Mouse (Mus musculus) liver, adult 2 months (tissue): ENCODE results near the gene Stxbp5l. TPM values are rescaled to one million over a fixed set of nuclear protein-coding genes. Genes with fewer than 3 reads are reported as not detected.
"Not testable (repeated sequence)": the region's sequence is repeated elsewhere in the genome, so short reads cannot be mapped to it uniquely, and the experiment has no call there.

ENCODE experiments used
- DNase-seq: peaks from one replicate; pipeline ENCODE4 v3.0.0-alpha.2; 2011; ENCODE audit warnings: low read depth, low spot score; ENCODE audit errors: extremely low read depth
- H3K27ac ChIP-seq: fragments of 200-500 bp; replicated peaks from 2 replicates; pipeline ENCODE4 v1.5.1; 2012; ENCODE audit warnings: low read depth, mild to moderate bottlenecking, control low read depth, inconsistent platforms, low read length; ENCODE audit not compliant: insufficient read depth
- H3K27me3 ChIP-seq: fragments of 200-500 bp; 2 replicates; pipeline ENCODE4 v1.6.1; 2012; ENCODE audit warnings: mild to moderate bottlenecking, moderate library complexity, low read length, inconsistent platforms; ENCODE audit not compliant: control insufficient read depth, insufficient read depth
- H3K36me3 ChIP-seq: fragments of 200-500 bp; 2 replicates; pipeline ENCODE4 v1.6.1; 2012; ENCODE audit warnings: low read length, inconsistent platforms; ENCODE audit not compliant: control insufficient read depth, insufficient read depth
- H3K4me1 ChIP-seq: fragments of 200-500 bp; 2 replicates; pipeline ENCODE4 v1.6.1; 2011; ENCODE audit warnings: low read length; ENCODE audit not compliant: control insufficient read depth, insufficient read depth
- H3K4me3 ChIP-seq: fragments of 200-500 bp; 2 replicates; pipeline ENCODE4 v1.5.1; 2011; ENCODE audit warnings: low read depth, mild to moderate bottlenecking, control low read depth, low read length, moderate library complexity; ENCODE audit not compliant: insufficient read depth
- H3K79me2 ChIP-seq: fragments of 200-500 bp; 2 replicates; pipeline ENCODE4 v1.6.1; 2012; ENCODE audit warnings: inconsistent platforms, mild to moderate bottlenecking, low read length, moderate library complexity; ENCODE audit not compliant: control insufficient read depth, insufficient read depth
- H3K9ac ChIP-seq: fragments of 200-500 bp; 2 replicates; pipeline ENCODE4 v1.6.1; 2012; ENCODE audit warnings: low read depth, mild to moderate bottlenecking, control low read depth, inconsistent platforms, low read length
- CTCF ChIP-seq: fragments of 200-500 bp; IDR thresholded peaks from 2 replicates; pipeline ENCODE4 v1.5.1; 2011; ENCODE audit warnings: low read depth, low read length, control low read depth
- POLR2A ChIP-seq: fragments of 200-500 bp; IDR thresholded peaks from 2 replicates; pipeline ENCODE4 v1.6.1; 2011; ENCODE audit warnings: low read length, control low read depth; ENCODE audit not compliant: insufficient read depth; ENCODE audit errors: extremely low read depth
- WGBS: fragments of 180-500 bp; shearing (Covaris S2); methylation state at CpG from one replicate; pipeline ENCODE4 v1.1.7; 2018; 5-methylcytosine and 5-hydroxymethylcytosine counted together
- polyA plus RNA-seq: library from polyadenylated mRNA; depleted of rRNA; stranded (reverse); fragments of >200 nt; gene quantifications from 2 replicates; pipeline ENCODE4 v1.2.3, GENCODE M21; 2012
- total RNA-seq: library from RNA; depleted of rRNA; stranded (reverse); fragments of >200 nt; gene quantifications from 2 replicates; pipeline ENCODE4 v1.2.3, GENCODE M21; 2014

Stxbp5l gene
- total and polyA plus RNA-seq, 2 experiments = 0.46 TPM; not detected in 1

GRCm38 (mm10) chr16:37273681-37274080 lies 111.1 kb downstream of the Stxbp5l start:
- no peaks in the 10 kb centered on the region for H3K79me2 ChIP-seq
- no peak overlapping the region for H3K9ac ChIP-seq
- DNase-seq = no peak
- TF ChIP-seq CTCF (no peak), POLR2A (no peak)
- H3K36me3 ChIP-seq = no peaks in the 10 kb centered on the region
- no peak overlapping the region for H3K4me3 ChIP-seq
- no peaks in the 10 kb centered on the region for H3K4me1 ChIP-seq
- no peaks in the 10 kb centered on the region; the same call in 1 of the 2 replicates for H3K27me3 ChIP-seq
- no peak overlapping the region for H3K27ac ChIP-seq

GRCm38 (mm10) chr16:37261678-37262077 lies 123.1 kb downstream of the Stxbp5l start:
- H3K27me3 ChIP-seq = no peaks in the 10 kb centered on the region
- TF ChIP-seq POLR2A (no peak), CTCF (no peak)
- 59% methylated on average over 3 of the region's 3 CpGs for WGBS

DNA sequence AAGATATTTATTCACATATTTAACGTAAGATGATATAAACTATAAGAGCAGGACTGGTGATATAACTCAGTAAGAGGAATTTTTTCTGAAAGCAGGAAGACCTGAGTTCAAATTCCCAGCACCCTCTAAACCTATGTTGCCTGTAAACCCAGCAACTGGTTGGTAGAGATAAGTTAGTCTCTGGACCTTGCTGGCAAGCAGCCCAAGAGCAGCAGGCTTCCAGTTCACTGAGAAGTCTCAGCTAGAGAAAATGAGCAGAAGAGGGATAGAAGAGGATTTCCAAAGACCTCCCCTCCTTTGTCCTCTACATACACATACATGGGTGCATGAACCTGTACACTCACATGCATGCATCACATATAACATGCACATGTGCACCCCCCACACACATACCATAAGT lies 165.6 kb downstream of the Stxbp5l start:
- TF ChIP-seq CTCF (no peak), POLR2A (no peak)
- H3K36me3 ChIP-seq = no peaks in the 10 kb centered on the region
- no peaks in the 10 kb centered on the region for H3K4me1 ChIP-seq
- H3K27me3 ChIP-seq = no peaks in the 10 kb centered on the region
- no peak overlapping the region for H3K4me3 ChIP-seq
- H3K27ac ChIP-seq = no peak overlapping the region
- no peak for DNase-seq
- no peaks in the 10 kb centered on the region for H3K79me2 ChIP-seq
- WGBS = 90% methylated on average over 1 of the region's 1 CpGs
- H3K9ac ChIP-seq = no peak overlapping the region

More at GRCm38 (mm10) chr16:37261678-37262077, 123.1 kb downstream of the Stxbp5l start:
- H3K27ac ChIP-seq = no peak overlapping the region
- H3K4me1 ChIP-seq = no peaks in the 10 kb centered on the region
- no peak overlapping the region for H3K4me3 ChIP-seq
- DNase-seq = no peak
- H3K36me3 ChIP-seq = no peaks in the 10 kb centered on the region
- H3K9ac ChIP-seq = no peak overlapping the region
- H3K79me2 ChIP-seq = no peaks in the 10 kb centered on the region

DNA sequence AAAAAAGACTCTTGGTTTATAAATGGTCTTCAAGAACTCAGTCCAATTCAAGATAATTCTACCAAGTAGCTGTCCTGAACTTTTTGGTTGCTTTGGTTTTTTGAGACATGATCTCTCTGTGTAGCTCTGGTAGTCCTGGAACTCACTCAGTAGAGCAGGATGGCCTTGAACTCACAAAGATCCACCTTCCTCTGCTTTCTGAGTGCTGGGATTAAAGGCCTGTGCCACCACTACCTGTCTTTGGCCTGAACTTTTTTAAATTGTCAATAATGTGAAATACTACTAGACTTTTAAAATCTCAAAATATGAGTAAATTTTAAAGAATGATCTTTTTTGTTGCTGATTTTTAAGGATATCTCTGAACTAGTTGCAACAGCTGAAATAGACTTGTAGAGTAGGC lies 176.0 kb downstream of the Stxbp5l start:
- TF ChIP-seq POLR2A = no peak
- TF ChIP-seq CTCF = no peak

GRCm38 (mm10) chr16:37194152-37194551 lies 190.6 kb downstream of the Stxbp5l start:
- H3K27me3 ChIP-seq = no peaks in the 10 kb centered on the region
- no peak for DNase-seq
- H3K79me2 ChIP-seq = no peaks in the 10 kb centered on the region
- H3K36me3 ChIP-seq = no peaks in the 10 kb centered on the region
- no peak overlapping the region for H3K9ac ChIP-seq
- no peak for TF ChIP-seq POLR2A
- no peak for TF ChIP-seq CTCF
- H3K4me1 ChIP-seq = no peaks in the 10 kb centered on the region
- no peak overlapping the region for H3K4me3 ChIP-seq
- H3K27ac ChIP-seq = no peak overlapping the region

More for the DNA sequence above, 176.0 kb downstream of the Stxbp5l start:
- no peaks in the 10 kb centered on the region for H3K27me3 ChIP-seq
- H3K79me2 ChIP-seq = no peaks in the 10 kb centered on the region
- H3K4me3 ChIP-seq = no peak overlapping the region
- no peaks in the 10 kb centered on the region for H3K36me3 ChIP-seq
- H3K9ac ChIP-seq = no peak overlapping the region
- DNase-seq = no peak
- no peaks in the 10 kb centered on the region for H3K4me1 ChIP-seq
- no peak overlapping the region for H3K27ac ChIP-seq

- H3K36me3 ChIP-seq, H3K4me1 ChIP-seq, H3K9ac ChIP-seq, H3K4me3 ChIP-seq, H3K27me3 ChIP-seq, DNase-seq, H3K27ac ChIP-seq, H3K79me2 ChIP-seq: not testable (repeated sequence)
- WGBS = 93% methylated on average over 1 of the region's 1 CpGs
Measured at GRCm38 (mm10) chr16:37125190-37125589, 259.6 kb downstream of the Stxbp5l start.
